Mouse (Mus musculus) MEL (cell line): ENCODE results near the gene H2al2b. TPM values are rescaled to one million over a fixed set of nuclear protein-coding genes. Genes with fewer than 3 reads are reported as not detected.
"Not testable (repeated sequence)": the region's sequence is repeated elsewhere in the genome, so short reads cannot be mapped to it uniquely, and the experiment has no call there.

Source experiments
- DNase-seq: peaks from one replicate; pipeline ENCODE4 v3.0.0; 2011; ENCODE audit warnings: low read depth, low spot score
- H3K27ac ChIP-seq: 2 replicates; pipeline ENCODE4 v1.5.1; 2012; ENCODE audit warnings: low read depth, mild to moderate bottlenecking, control low read depth, low read length, moderate library complexity; ENCODE audit not compliant: control insufficient read depth
- H3K27me3 ChIP-seq, 2 experiments: fragments of 150-350 bp in 1 of 2; sonication (generic) in 1 of 2; 2 replicates each; pipeline ENCODE4 v1.6.1; 2012; ENCODE audit warnings: low read length in 2 of 2, mild to moderate bottlenecking in 2 of 2, improper control_type of control experiment in 1 of 2, moderate library complexity in 1 of 2; ENCODE audit not compliant: insufficient read depth in 2 of 2, control insufficient read depth in 1 of 2
- H3K36me3 ChIP-seq, 2 experiments: 2 replicates each; pipeline ENCODE4 v1.6.1; 2012 to 2014; ENCODE audit warnings: low read length in 2 of 2, improper control_type of control experiment in 1 of 2, inconsistent platforms in 1 of 2, mild to moderate bottlenecking in 1 of 2; ENCODE audit not compliant: insufficient read depth in 2 of 2, control insufficient read depth in 1 of 2
- H3K4me1 ChIP-seq, 2 experiments: fragments of 150-350 bp in 1 of 2; sonication (generic) in 1 of 2; 2 replicates each; pipeline ENCODE4 v1.6.1; 2012; ENCODE audit warnings: low read length in 2 of 2, improper control_type of control experiment in 1 of 2, mild to moderate bottlenecking in 1 of 2; ENCODE audit not compliant: insufficient read depth in 2 of 2, control insufficient read depth in 1 of 2
- H3K4me3 ChIP-seq, 2 experiments: fragments of 150-350 bp in 1 of 2; sonication (generic) in 1 of 2; 2 replicates each; pipeline ENCODE4 v1.5.1; 2012; ENCODE audit warnings: low read depth in 2 of 2, low read length in 2 of 2, mild to moderate bottlenecking in 2 of 2, moderate library complexity in 2 of 2, control low read depth in 1 of 2, improper control_type of control experiment in 1 of 2; ENCODE audit not compliant: control insufficient read depth in 1 of 2, insufficient read depth in 1 of 2
- H3K79me2 ChIP-seq: 2 replicates; pipeline ENCODE4 v1.6.1; 2012; ENCODE audit warnings: mild to moderate bottlenecking, low read length, moderate library complexity; ENCODE audit not compliant: control insufficient read depth, poor library complexity, insufficient read depth
- H3K9ac ChIP-seq: 2 replicates; pipeline ENCODE4 v1.6.1; 2012; ENCODE audit warnings: low read depth, mild to moderate bottlenecking, control low read depth, low read length, moderate library complexity; ENCODE audit not compliant: control insufficient read depth, poor library complexity, severe bottlenecking
- H3K9me3 ChIP-seq: fragments of 150-350 bp; sonication (generic); replicated peaks from 2 replicates; pipeline ENCODE4 v1.6.1; 2012; ENCODE audit warnings: mild to moderate bottlenecking, low read length, improper control_type of control experiment, moderate library complexity; ENCODE audit not compliant: insufficient read depth
- polyA plus RNA-seq, 2 experiments: library from polyadenylated mRNA; stranded (reverse) in 1 of 2; unstranded in 1 of 2; fragments of >175 nt in 1 of 2; fragments of >200 nt in 1 of 2; gene quantifications; 2 replicates each; pipeline versions ENCODE4 v1.2.1 to v1.2.4; 2012; ENCODE audit warnings: low replicate concordance in 2 of 2, low read depth in 1 of 2; ENCODE audit not compliant: insufficient read length in 2 of 2, insufficient read depth in 1 of 2, missing spikeins in 1 of 2
- total RNA-seq: library from RNA; depleted of rRNA; stranded (reverse); fragments of 300-350 nt; gene quantifications from 2 replicates; pipeline ENCODE4 v1.2.3, GENCODE M21; 2012; rRNA removed

The H2al2b gene
- total RNA-seq = not detected in 2 replicates
- polyA plus RNA-seq = not detected

- not testable (repeated sequence) for H3K4me1 ChIP-seq, H3K79me2 ChIP-seq, H3K9ac ChIP-seq, H3K9me3 ChIP-seq, H3K27me3 ChIP-seq, H3K36me3 ChIP-seq, DNase-seq, H3K4me3 ChIP-seq, H3K27ac ChIP-seq
Observed at GRCm38 (mm10) chrY:2720574-2720973, at the start of gene H2al2b. TSS of gene H2al2b (minus strand) at chrY:2720674.

Other genes with a start within 250 kb of the H2al2b start
- not detected in 2 replicates for gene H2al2c, start 121.6 kb downstream of the H2al2b start, total RNA-seq
- gene H2al2c, start 121.6 kb downstream of the H2al2b start, polyA plus RNA-seq = not detected
- gene Sry, start 57.0 kb downstream of the H2al2b start, total RNA-seq = not detected in 2 replicates
- not detected for gene Sry, start 57.0 kb downstream of the H2al2b start, polyA plus RNA-seq
- not detected in 2 replicates for gene Gm4064, start 75.5 kb upstream of the H2al2b start, total RNA-seq
- not detected for gene Gm4064, start 75.5 kb upstream of the H2al2b start, polyA plus RNA-seq
- gene Rbmy, start 110.0 kb upstream of the H2al2b start, total RNA-seq = not detected in 2 replicates
- gene Rbmy, start 110.0 kb upstream of the H2al2b start, polyA plus RNA-seq = not detected
- gene Gm10256, start 110.0 kb upstream of the H2al2b start, total RNA-seq = not detected in 2 replicates
- gene Gm10256, start 110.0 kb upstream of the H2al2b start, polyA plus RNA-seq = not detected
- gene Gm10352, start 180.3 kb upstream of the H2al2b start, total RNA-seq = not detected in 2 replicates
- gene Gm10352, start 180.3 kb upstream of the H2al2b start, polyA plus RNA-seq = not detected
- not detected in 2 replicates for gene Gm29289, start 211.9 kb upstream of the H2al2b start, total RNA-seq
- gene Gm29289, start 211.9 kb upstream of the H2al2b start, polyA plus RNA-seq = not detected